Mouse (Mus musculus): ENCODE results near the gene Btg3. TPM values are rescaled to one million over a fixed set of nuclear protein-coding genes. Genes with fewer than 3 reads are reported as not detected.

The Btg3 gene
- polyA plus RNA-seq, 1 experiment from 2014 or later: 76.6 TPM

DNA sequence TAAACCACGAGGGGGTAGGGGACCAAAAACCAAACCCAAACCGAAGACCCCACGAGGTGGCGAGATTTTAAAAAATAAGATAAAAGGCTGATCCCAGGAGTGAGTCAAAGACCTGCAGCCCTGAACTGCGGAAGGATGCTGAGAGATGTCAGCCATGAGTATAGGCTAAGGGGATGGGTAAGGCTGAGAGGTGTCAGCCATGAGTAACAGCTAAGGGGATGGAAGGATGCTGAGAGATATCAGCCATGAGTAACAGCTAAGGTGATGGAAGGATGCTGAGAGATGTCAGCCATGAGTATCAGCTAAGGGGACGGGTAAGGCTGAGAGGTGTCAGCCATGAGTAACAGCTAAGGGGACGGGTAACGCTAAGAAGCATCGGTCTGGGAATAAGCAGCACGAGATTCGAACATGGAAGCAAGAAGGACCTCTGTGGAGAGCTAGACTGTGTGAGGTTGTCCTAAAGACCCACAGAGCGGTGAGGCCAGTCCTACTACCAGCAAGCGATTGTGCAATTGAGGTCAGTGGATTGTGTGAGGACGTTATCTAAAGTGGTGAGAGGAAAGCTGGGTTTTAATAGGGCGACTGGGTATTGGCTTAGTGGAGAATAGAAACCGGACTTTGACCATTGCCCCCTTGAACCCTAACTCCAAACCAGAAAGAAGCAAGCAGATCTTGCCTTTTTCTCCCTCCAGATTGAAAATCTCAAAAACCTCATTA is 69.4 kb downstream of the Btg3 start:
- Histone ChIP-seq H3K4me1 (peaks cover 71% of the 10 kb centered on the region), H3K27ac (no peak overlapping the region), H3K4me3 (no peak overlapping the region), H3K27me3 (ENCODE audit: insufficient read depth, poor library complexity, severe bottlenecking) (no peaks in the 10 kb centered on the region), H3K36me3 (no peaks in the 10 kb centered on the region), H3K9me3 (no peaks in the 10 kb centered on the region)
- 81% methylated on average over 16 of the region's 16 CpGs for WGBS
- no peak for DNase-seq (ENCODE audit: low spot score)

- Histone ChIP-seq H3K4me1 (peaks cover 60% of the 10 kb centered on the region), H3K36me3 (no peaks in the 10 kb centered on the region)
- WGBS: 83% methylated on average over 8 of the region's 8 CpGs
Measured at GRCm38 (mm10) chr16:78306606-78307005, 70.4 kb downstream of the Btg3 start.

DNA sequence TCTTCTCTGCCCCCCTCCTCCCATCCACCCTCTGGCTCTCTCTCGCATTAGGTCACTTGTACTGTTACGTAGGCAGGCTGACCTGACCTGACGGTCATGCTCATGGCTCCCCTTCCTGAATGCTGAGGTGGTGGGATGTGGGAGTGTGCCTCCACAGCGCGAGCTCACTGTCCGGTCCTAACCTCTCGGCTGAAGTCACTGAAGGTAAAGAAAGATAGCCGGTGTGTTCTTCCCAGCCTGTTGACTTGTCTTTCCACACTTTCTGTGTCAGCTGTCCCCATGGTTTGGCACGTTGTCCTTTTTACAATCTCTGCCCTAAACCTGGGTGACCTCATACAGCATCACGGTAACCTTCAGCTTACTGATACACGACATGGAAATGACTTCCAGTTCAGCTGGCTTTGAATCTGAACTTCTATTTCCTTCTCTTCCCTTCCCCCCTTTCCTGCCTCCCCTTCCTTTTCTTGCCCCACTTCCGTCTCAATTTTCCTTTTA is 71.3 kb downstream of the Btg3 start:
- DNase-seq (ENCODE audit: low spot score): no peak
- no peaks in the 10 kb centered on the region for H3K27me3 ChIP-seq (ENCODE audit: insufficient read depth, poor library complexity, severe bottlenecking)
- H3K9me3 ChIP-seq: no peaks in the 10 kb centered on the region
- WGBS: 69% methylated on average over 12 of the region's 12 CpGs
- no peak overlapping the region for H3K4me3 ChIP-seq
- H3K4me1 ChIP-seq: peaks cover 58% of the 10 kb centered on the region
- H3K27ac ChIP-seq: peak overlapping the region; percentile 4; the same call in 1 of the 2 replicates
- no peaks in the 10 kb centered on the region for H3K36me3 ChIP-seq

More at GRCm38 (mm10) chr16:78306606-78307005, 70.4 kb downstream of the Btg3 start:
- no peaks in the 10 kb centered on the region for H3K9me3 ChIP-seq
- H3K27ac ChIP-seq: no peak overlapping the region
- no peaks in the 10 kb centered on the region for H3K27me3 ChIP-seq (ENCODE audit: insufficient read depth, poor library complexity, severe bottlenecking)
- H3K4me3 ChIP-seq: no peak overlapping the region
- no peak for DNase-seq (ENCODE audit: low spot score)

GRCm38 (mm10) chr16:78302678-78303050 is 74.3 kb downstream of the Btg3 start:
- no peaks in the 10 kb centered on the region for H3K27me3 ChIP-seq (ENCODE audit: insufficient read depth, poor library complexity, severe bottlenecking)

DNA sequence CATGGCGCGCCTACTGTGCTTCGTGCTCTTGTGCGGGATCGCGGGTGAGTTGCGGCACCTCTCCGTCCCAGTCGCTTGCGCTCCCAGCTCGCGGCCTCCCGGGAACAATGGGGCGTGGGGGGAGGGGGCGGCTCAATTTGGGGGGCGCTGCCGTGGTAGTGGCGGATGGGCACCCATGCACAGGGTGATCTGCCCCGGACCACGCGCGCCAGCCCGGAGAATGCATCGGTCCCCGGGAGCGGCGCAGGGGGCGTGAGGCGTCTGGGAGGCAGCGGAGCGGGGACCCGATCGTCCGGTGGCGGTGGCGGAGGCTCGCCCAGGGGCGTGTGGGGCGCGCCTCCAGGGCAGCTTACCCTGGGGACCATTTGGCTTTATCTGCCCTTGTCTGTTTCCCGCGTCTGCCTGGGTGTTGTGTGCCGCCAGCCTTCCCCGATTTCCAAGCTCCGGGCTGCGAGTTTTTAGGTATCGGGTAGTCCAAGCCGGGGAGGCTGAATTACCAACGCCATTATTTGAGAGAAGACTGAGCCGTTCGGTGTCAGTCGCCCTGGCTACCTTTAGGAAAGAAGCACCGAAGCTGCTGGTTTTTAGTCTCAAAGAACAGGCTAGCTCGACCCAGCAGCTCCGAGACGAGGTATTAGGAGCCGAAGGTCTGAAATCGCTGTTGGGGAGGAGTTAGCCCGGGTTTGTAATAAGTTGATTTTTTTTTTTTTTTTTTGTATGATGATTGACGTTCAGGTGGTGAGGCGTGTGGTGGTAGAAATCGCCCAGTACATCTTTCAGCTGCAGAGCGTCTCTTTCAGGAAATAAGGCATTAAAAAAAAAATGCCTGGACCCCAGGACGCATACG is 74.9 kb downstream of the Btg3 start:
- peak overlapping the region; percentile 91 for H3K27ac ChIP-seq
- no peak for DNase-seq (ENCODE audit: low spot score)
- no peaks in the 10 kb centered on the region for H3K36me3 ChIP-seq
- no peaks in the 10 kb centered on the region for H3K9me3 ChIP-seq
- peaks cover 36% of the 10 kb centered on the region for H3K4me1 ChIP-seq
- peak overlapping the region; percentile 94 for H3K4me3 ChIP-seq
- under 1% methylated on average over 65 of the region's 65 CpGs for WGBS
- H3K27me3 ChIP-seq (ENCODE audit: insufficient read depth, poor library complexity, severe bottlenecking): no peaks in the 10 kb centered on the region

More at GRCm38 (mm10) chr16:78302678-78303050, 74.3 kb downstream of the Btg3 start:
- WGBS: 7% methylated on average over 10 of the region's 10 CpGs
- Histone ChIP-seq H3K4me3 (peak overlapping the region; percentile 94), H3K9me3 (no peaks in the 10 kb centered on the region), H3K36me3 (no peaks in the 10 kb centered on the region), H3K4me1 (peaks cover 39% of the 10 kb centered on the region), H3K27ac (0 out of 2 replicates have a peak overlapping the region, but pooled peaks have one; percentile 91)
- no peak for DNase-seq (ENCODE audit: low spot score)

DNA sequence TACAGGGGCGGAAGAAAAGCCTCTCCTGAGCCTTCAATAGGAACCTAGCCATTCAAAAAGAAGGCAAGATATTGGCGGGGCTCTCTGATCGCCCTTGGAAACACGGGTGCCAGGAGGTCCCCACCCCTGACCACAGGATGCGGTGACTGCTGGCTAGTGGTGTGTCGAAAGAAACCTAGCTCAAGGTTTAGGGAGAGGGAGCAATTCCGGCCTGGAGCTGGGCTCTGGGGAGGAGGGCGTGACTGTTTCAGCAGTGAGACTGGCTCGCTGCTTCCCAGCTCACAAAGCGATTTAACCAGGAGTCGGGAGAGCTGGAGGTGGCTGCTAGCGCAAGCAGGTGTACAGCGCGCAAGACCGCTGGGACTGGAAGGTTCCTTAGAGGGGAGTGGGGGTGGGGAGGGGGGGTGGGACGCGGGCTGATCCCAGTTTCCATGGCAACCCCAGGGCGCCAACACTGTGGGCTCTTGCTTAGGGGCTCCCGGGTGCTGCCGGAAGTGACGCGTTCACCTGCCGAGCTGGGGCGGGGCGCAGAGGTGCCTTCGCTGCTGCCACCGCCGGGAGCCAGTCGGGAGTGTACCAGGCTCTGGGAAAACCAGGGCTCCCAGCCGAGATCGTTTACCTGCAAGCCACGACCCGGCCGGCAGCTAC is 75.7 kb downstream of the Btg3 start, which contains the start of gene Cxadr:
TSS of gene Cxadr (plus strand) at position 307 of the 648 bp plus-strand sequence.
- under 1% methylated on average over 34 of the region's 34 CpGs for WGBS

GRCm38 (mm10) chr16:78296114-78296513 is 80.9 kb downstream of the Btg3 start:
- DNase-seq (ENCODE audit: low spot score): no peak
- no peaks in the 10 kb centered on the region for H3K27me3 ChIP-seq (ENCODE audit: insufficient read depth, poor library complexity, severe bottlenecking)
- H3K9me3 ChIP-seq: no peaks in the 10 kb centered on the region
- WGBS: 72% methylated on average over 9 of the region's 9 CpGs
- H3K4me1 ChIP-seq: peaks cover 18% of the 10 kb centered on the region
- H3K27ac ChIP-seq: no peak overlapping the region
- H3K4me3 ChIP-seq: no peak overlapping the region
- H3K36me3 ChIP-seq: no peaks in the 10 kb centered on the region

More for the DNA sequence above, 75.7 kb downstream of the Btg3 start, which contains the start of gene Cxadr:
- no peaks in the 10 kb centered on the region for H3K27me3 ChIP-seq (ENCODE audit: insufficient read depth, poor library complexity, severe bottlenecking)
- peak; percentile 95 for DNase-seq (ENCODE audit: low spot score)
- H3K9me3 ChIP-seq: no peaks in the 10 kb centered on the region
- H3K27ac ChIP-seq: peak within 1 kb of the TSS; percentile 91
- H3K4me1 ChIP-seq: peaks cover 33% of the 10 kb centered on the region
- peak within 1 kb of the TSS; percentile 94 for H3K4me3 ChIP-seq
- H3K36me3 ChIP-seq: no peaks in the 10 kb centered on the region

GRCm38 (mm10) chr16:78295601-78296000 is 81.4 kb downstream of the Btg3 start:
- Histone ChIP-seq H3K4me1 (peaks cover 14% of the 10 kb centered on the region), H3K27ac (0 out of 2 replicates have a peak overlapping the region, but pooled peaks have one; percentile 52), H3K36me3 (no peaks in the 10 kb centered on the region), H3K4me3 (no peak overlapping the region), H3K27me3 (ENCODE audit: insufficient read depth, poor library complexity, severe bottlenecking) (no peaks in the 10 kb centered on the region), H3K9me3 (no peaks in the 10 kb centered on the region)
- DNase-seq (ENCODE audit: low spot score): no peak
- 43% methylated on average over 4 of the region's 4 CpGs for WGBS

- DNase-seq (ENCODE audit: low spot score): no peak
- WGBS: 47% methylated on average over 5 of the region's 5 CpGs
- Histone ChIP-seq H3K9me3 (no peaks in the 10 kb centered on the region), H3K4me1 (peaks cover 14% of the 10 kb centered on the region), H3K4me3 (no peak overlapping the region), H3K27ac (no peak overlapping the region), H3K36me3 (no peaks in the 10 kb centered on the region), H3K27me3 (ENCODE audit: insufficient read depth, poor library complexity, severe bottlenecking) (no peaks in the 10 kb centered on the region)
Measured at GRCm38 (mm10) chr16:78294606-78295275, 82.3 kb downstream of the Btg3 start.

- Histone ChIP-seq H3K27me3 (ENCODE audit: insufficient read depth, poor library complexity, severe bottlenecking) (no peaks in the 10 kb centered on the region), H3K4me3 (no peak overlapping the region), H3K36me3 (no peaks in the 10 kb centered on the region), H3K9me3 (no peaks in the 10 kb centered on the region), H3K27ac (no peak overlapping the region), H3K4me1 (peaks cover 14% of the 10 kb centered on the region)
- no peak for DNase-seq (ENCODE audit: low spot score)
- 81% methylated on average over 1 of the region's 1 CpGs for WGBS
Measured at GRCm38 (mm10) chr16:78294051-78294450, 82.9 kb downstream of the Btg3 start.

GRCm38 (mm10) chr16:78283231-78283630 is 93.8 kb downstream of the Btg3 start:
- Histone ChIP-seq H3K9me3 (no peaks in the 10 kb centered on the region), H3K36me3 (no peaks in the 10 kb centered on the region), H3K27ac (no peak overlapping the region), H3K27me3 (ENCODE audit: insufficient read depth, poor library complexity, severe bottlenecking) (peaks cover 3% of the 10 kb centered on the region; the same call in 1 of the 2 replicates), H3K4me3 (no peak overlapping the region), H3K4me1 (peaks cover 7% of the 10 kb centered on the region)
- no peak for DNase-seq (ENCODE audit: low spot score)
- 74% methylated on average over 5 of the region's 5 CpGs for WGBS
